Mouse (Mus musculus) central nervous system, embryonic 18 days (tissue): ENCODE measurements around the gene Skiv2l. TPM values are rescaled to one million over a fixed set of nuclear protein-coding genes. Genes with fewer than 3 reads are reported as not detected.

Source experiments
- polyA plus RNA-seq: library from polyadenylated mRNA; depleted of rRNA; stranded (reverse); fragments of >200 nt; gene quantifications from 2 replicates; pipeline ENCODE4 v1.2.3, GENCODE M21; 2012; rRNA removed

Gene Skiv2l
- 89.7 and 90.9 TPM in 2 replicates for polyA plus RNA-seq

GRCm38 (mm10) chr17:34849722-34850516 is at the start of gene Skiv2l, which contains the start of gene Nelfe:
Gene Skiv2l, minus strand, starts transcription at chr17:34850210.
Gene Nelfe, plus strand, starts transcription at chr17:34850391.

GRCm38 (mm10) chr17:34898160-34898586 is 48.2 kb upstream of the Skiv2l start, which contains the start of the genes C2 and Ehmt2:
Gene C2, minus strand, starts transcription at chr17:34898265.
Gene Ehmt2, plus strand, starts transcription at chr17:34898469.

GRCm38 (mm10) chr17:34881683-34882310 is 31.8 kb upstream of the Skiv2l start, which contains the start of gene Gm20547:
Gene Gm20547, minus strand, starts transcription at chr17:34882042.

DNA sequence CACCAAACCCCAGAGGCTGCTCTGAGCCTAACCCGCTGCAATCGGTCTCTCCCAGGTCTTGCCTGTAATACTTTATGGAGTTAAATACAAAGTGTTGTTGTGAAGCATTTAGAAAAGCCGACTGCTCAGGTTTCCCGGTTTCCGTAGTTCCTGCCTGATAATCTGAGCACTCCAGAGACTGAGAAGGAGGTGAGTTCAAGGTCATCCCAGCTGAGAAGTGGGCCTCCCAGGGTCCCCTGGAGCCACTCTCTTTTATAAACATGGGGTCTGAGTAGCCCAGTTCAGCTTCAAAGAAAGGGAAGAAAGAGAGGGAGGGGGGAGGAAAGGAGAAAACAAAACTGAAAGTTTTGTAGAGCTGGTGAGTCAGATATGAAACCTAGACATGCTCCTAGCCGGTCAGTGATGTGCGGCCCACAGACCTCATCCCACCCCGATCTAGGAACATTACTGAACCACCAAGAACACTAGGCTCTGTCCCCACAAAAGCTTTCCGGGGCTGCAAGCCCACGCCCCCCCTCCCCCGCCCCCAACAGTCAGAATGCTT is 29.4 kb upstream of the Skiv2l start, which contains the start of gene Zbtb12:
Gene Zbtb12 (plus strand): TSS at position 148 of the 544 bp plus-strand sequence.

DNA sequence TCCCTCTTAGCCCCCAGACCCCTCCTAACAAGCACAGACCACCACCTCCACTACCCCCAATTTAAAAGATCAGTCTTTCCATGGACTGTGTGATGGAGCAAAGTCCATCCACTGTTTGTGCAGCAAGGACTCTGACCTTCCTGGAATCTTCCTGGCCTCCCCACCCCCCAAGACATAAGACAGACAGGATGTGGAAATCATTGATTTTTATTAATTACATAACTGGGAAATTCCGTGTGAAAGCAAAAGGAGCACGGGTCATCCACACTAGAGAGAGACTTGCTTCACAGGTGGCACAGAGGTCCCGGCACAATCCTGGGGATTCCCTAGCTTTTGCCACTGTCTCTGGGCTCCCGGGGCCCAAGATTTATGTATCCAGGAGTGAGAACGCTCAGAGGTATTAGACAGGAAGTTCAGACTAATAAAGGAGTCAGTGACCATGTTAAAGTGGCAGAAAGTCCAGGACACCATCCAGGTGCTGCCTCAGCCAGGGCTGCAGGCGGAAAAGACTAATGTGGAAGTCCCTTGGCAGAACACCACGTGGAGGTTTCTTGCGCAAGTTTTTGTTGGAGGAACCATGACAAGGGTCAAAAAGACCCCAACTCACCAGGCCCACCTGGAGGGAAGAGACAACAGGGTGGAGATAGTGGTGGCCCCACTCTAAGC is 12.5 kb upstream of the Skiv2l start, which contains the start of gene Cfb:
Gene Cfb (minus strand): TSS at position 103 of the 666 bp plus-strand sequence.

GRCm38 (mm10) chr17:34836856-34837221 is 13.2 kb downstream of the Skiv2l start, which contains the start of the genes Stk19 and Dxo:
Gene Stk19, minus strand, starts transcription at chr17:34836945.
Gene Dxo, plus strand, starts transcription at chr17:34837019.

DNA sequence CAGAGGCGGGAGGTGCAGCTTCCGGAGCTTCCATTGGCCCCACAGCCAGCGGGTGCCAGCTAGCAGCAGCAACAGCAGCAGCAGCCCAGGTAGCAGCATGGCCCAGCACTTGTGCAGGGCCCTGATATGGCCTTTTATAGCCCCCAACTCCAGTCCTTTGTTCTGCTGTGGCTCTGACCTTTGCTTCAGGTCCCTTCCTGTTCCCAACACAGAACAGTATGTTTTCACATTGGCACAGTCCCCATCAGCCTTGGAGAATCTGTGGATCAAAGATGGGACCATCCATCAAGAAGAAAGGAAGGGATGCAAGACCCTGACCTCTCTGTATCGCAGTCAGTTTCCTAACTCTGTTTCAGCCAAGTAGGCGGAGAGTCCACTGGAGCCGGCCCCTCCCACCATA is 45.7 kb downstream of the Skiv2l start, which contains the start of gene Cyp21a1:
Gene Cyp21a1 (minus strand): TSS at position 261 of the 400 bp plus-strand sequence.

Other genes starting within 250 kb of the Skiv2l start
- 199 and 200 TPM in 2 replicates for gene Rnf5, start 246.5 kb downstream of the Skiv2l start, polyA plus RNA-seq
- gene Agpat1, start 245.9 kb downstream of the Skiv2l start, polyA plus RNA-seq: 209 and 219 TPM in 2 replicates
- 5.5 and 12.4 TPM in 2 replicates for gene Egfl8, start 234.2 kb downstream of the Skiv2l start, polyA plus RNA-seq
- gene Ppt2, start 221.7 kb downstream of the Skiv2l start, polyA plus RNA-seq: 22.4 and 24.5 TPM in 2 replicates
- 66.0 and 82.7 TPM in 2 replicates for gene Prrt1, start 220.7 kb downstream of the Skiv2l start, polyA plus RNA-seq
- gene Fkbpl, start 205.4 kb downstream of the Skiv2l start, polyA plus RNA-seq: 5.0 and 5.4 TPM in 2 replicates
- gene Atf6b, start 203.1 kb downstream of the Skiv2l start, polyA plus RNA-seq: 95.0 and 101 TPM in 2 replicates
- 1.2 and 1.4 TPM in 2 replicates for gene Tnxb, start 179.7 kb downstream of the Skiv2l start, polyA plus RNA-seq
- gene C4b, start 106.3 kb downstream of the Skiv2l start, polyA plus RNA-seq: 0.63 and 1.0 TPM in 2 replicates
- 0.08 TPM in 1 of 2 replicates, not detected in the other for gene Cyp21a1, start 45.6 kb downstream of the Skiv2l start, polyA plus RNA-seq
- 75.7 and 76.3 TPM in 2 replicates for gene Stk19, start 13.3 kb downstream of the Skiv2l start, polyA plus RNA-seq
- gene Dxo, start 13.2 kb downstream of the Skiv2l start, polyA plus RNA-seq: 61.1 and 67.6 TPM in 2 replicates
- 50.7 and 54.7 TPM in 2 replicates for gene Nelfe, start 181 bp upstream of the Skiv2l start, polyA plus RNA-seq
- gene Cfb, start 12.3 kb upstream of the Skiv2l start, polyA plus RNA-seq: 0.29 and 2.0 TPM in 2 replicates
- gene Zbtb12, start 29.3 kb upstream of the Skiv2l start, polyA plus RNA-seq: 73.3 and 74.1 TPM in 2 replicates
- 0.29 TPM in 1 of 2 replicates, not detected in the other for gene Gm20547, start 31.8 kb upstream of the Skiv2l start, polyA plus RNA-seq
- gene C2, start 48.1 kb upstream of the Skiv2l start, polyA plus RNA-seq: 2.4 and 3.2 TPM in 2 replicates
- gene Ehmt2, start 48.3 kb upstream of the Skiv2l start, polyA plus RNA-seq: 311 and 328 TPM in 2 replicates
- gene Slc44a4, start 64.3 kb upstream of the Skiv2l start, polyA plus RNA-seq: 0.04 and 0.06 TPM in 2 replicates
- gene Neu1, start 81.0 kb upstream of the Skiv2l start, polyA plus RNA-seq: 30.5 and 30.9 TPM in 2 replicates
- gene Hspa1b, start 109.0 kb upstream of the Skiv2l start, polyA plus RNA-seq: 8.8 and 9.7 TPM in 2 replicates
- gene Gm20481, start 119.7 kb upstream of the Skiv2l start, polyA plus RNA-seq: not detected in 2 replicates
- gene Hspa1a, start 121.9 kb upstream of the Skiv2l start, polyA plus RNA-seq: 13.2 and 13.5 TPM in 2 replicates
- 0.62 and 0.90 TPM in 2 replicates for gene Hspa1l, start 122.5 kb upstream of the Skiv2l start, polyA plus RNA-seq
- 93.6 and 101 TPM in 2 replicates for gene Lsm2, start 131.7 kb upstream of the Skiv2l start, polyA plus RNA-seq
- gene Vars, start 150.8 kb upstream of the Skiv2l start, polyA plus RNA-seq: 78.1 and 85.3 TPM in 2 replicates
- 0.48 TPM in 2 replicates for gene Vwa7, start 166.4 kb upstream of the Skiv2l start, polyA plus RNA-seq
- 2.1 and 2.3 TPM in 2 replicates for gene Sapcd1, start 177.8 kb upstream of the Skiv2l start, polyA plus RNA-seq
- gene Msh5, start 196.5 kb upstream of the Skiv2l start, polyA plus RNA-seq: 2.7 and 3.0 TPM in 2 replicates
- gene Clic1, start 199.8 kb upstream of the Skiv2l start, polyA plus RNA-seq: 45.7 and 47.6 TPM in 2 replicates
- 243 and 254 TPM in 2 replicates for gene Ddah2, start 208.8 kb upstream of the Skiv2l start, polyA plus RNA-seq
- gene Ly6g6c, start 215.2 kb upstream of the Skiv2l start, polyA plus RNA-seq: 2.1 TPM in 1 of 2 replicates, not detected in the other
- gene Mpig6b, start 216.0 kb upstream of the Skiv2l start, polyA plus RNA-seq: 0.03 and 0.10 TPM in 2 replicates
- gene Ly6g6e, start 226.7 kb upstream of the Skiv2l start, polyA plus RNA-seq: 6.6 and 10.1 TPM in 2 replicates
- 1.3 and 1.6 TPM in 2 replicates for gene Ly6g6d, start 227.9 kb upstream of the Skiv2l start, polyA plus RNA-seq
- 0.09 and 0.19 TPM in 2 replicates for gene Ly6g6f, start 235.4 kb upstream of the Skiv2l start, polyA plus RNA-seq
- gene Abhd16a, start 239.1 kb upstream of the Skiv2l start, polyA plus RNA-seq: 110 and 114 TPM in 2 replicates